Comparison of ENCODE assay signal across 8 mouse cellular contexts in genomic region chr6:144782866-144783265, GRCm38 (mm10). TPM values are rescaled to one million over a fixed set of nuclear protein-coding genes. Genes with fewer than 3 reads are reported as not detected.
DNase-seq lines count a peak whose midpoint lies in the region; ATAC-seq and TF ChIP-seq lines count a peak whose summit lies in the region.

No protein-coding gene starts in this region.

- peaks cover 8% of the 10 kb centered on the region for H3K4me1 ChIP-seq in heart, embryonic 10.5 days
- H3K4me1 ChIP-seq in forebrain, embryonic 12.5 days = peaks cover 21% of the 10 kb centered on the region
- peaks cover 13% of the 10 kb centered on the region; the same call in 1 of the 2 replicates for H3K4me1 ChIP-seq in limb, embryonic 14.5 days (ENCODE audit: control insufficient read depth, insufficient read depth, low read length)
- H3K4me1 ChIP-seq in neural tube, embryonic 15.5 days = peaks cover 28% of the 10 kb centered on the region

- intact Hi-C loops in heart, postnatal 10 days (cut with DNase I) = no loop called here

- peak overlapping the region; percentile 96 for H3K4me2 ChIP-seq in forebrain, embryonic 12.5 days
- H3K4me2 ChIP-seq in limb, embryonic 14.5 days (replicated peaks; ENCODE audit: low read depth, low read length, severe bottlenecking) = peak overlapping the region; percentile 96
- H3K4me2 ChIP-seq in neural tube, embryonic 15.5 days = peak overlapping the region; percentile 78

- 2% methylated on average over 12 of the region's 12 CpGs for WGBS in heart, embryonic 10.5 days
- WGBS in forebrain, embryonic 12.5 days = 5% methylated on average over 12 of the region's 12 CpGs
- WGBS in limb, embryonic 14.5 days = 11% methylated on average over 12 of the region's 12 CpGs
- WGBS in neural tube, embryonic 15.5 days = 9% methylated on average over 12 of the region's 12 CpGs

- peak overlapping the region; percentile 85 for H3K4me3 ChIP-seq in heart, embryonic 10.5 days
- H3K4me3 ChIP-seq in forebrain, embryonic 12.5 days (replicated peaks) = peak overlapping the region; percentile 63
- H3K4me3 ChIP-seq in limb, embryonic 14.5 days (replicated peaks; ENCODE audit: low read length) = peak overlapping the region; percentile 74
- peak overlapping the region; percentile 55 for H3K4me3 ChIP-seq in neural tube, embryonic 15.5 days (replicated peaks)

- H3K27me3 ChIP-seq in heart, embryonic 10.5 days (ENCODE audit: insufficient read depth, poor library complexity, severe bottlenecking) = peaks cover 64% of the 10 kb centered on the region
- peaks cover 10% of the 10 kb centered on the region for H3K27me3 ChIP-seq in forebrain, embryonic 12.5 days
- H3K27me3 ChIP-seq in limb, embryonic 14.5 days (ENCODE audit: control insufficient read depth, insufficient read depth, low read length) = peaks cover 8% of the 10 kb centered on the region; the same call in 1 of the 2 replicates
- no peaks in the 10 kb centered on the region for H3K27me3 ChIP-seq in neural tube, embryonic 15.5 days (replicated peaks)

- H3K9me3 ChIP-seq in heart, embryonic 10.5 days = no peaks in the 10 kb centered on the region
- H3K9me3 ChIP-seq in forebrain, embryonic 12.5 days = no peaks in the 10 kb centered on the region
- no peaks in the 10 kb centered on the region for H3K9me3 ChIP-seq in limb, embryonic 14.5 days (ENCODE audit: control insufficient read depth, low read length)
- no peaks in the 10 kb centered on the region for H3K9me3 ChIP-seq in neural tube, embryonic 15.5 days (replicated peaks)

- H3K9ac ChIP-seq in forebrain, embryonic 12.5 days = peak overlapping the region; percentile 81
- peak overlapping the region; percentile 69 for H3K9ac ChIP-seq in limb, embryonic 14.5 days (ENCODE audit: low read depth, low read length, severe bottlenecking)
- peak overlapping the region; percentile 70 for H3K9ac ChIP-seq in neural tube, embryonic 15.5 days (replicated peaks)

- peak overlapping the region; percentile 89 for H3K27ac ChIP-seq in heart, embryonic 10.5 days
- no peak overlapping the region for H3K27ac ChIP-seq in forebrain, embryonic 12.5 days
- H3K27ac ChIP-seq in limb, embryonic 14.5 days (replicated peaks; ENCODE audit: low read depth, low read length) = no peak overlapping the region
- peak overlapping the region; percentile 75; the same call in 1 of the 2 replicates for H3K27ac ChIP-seq in neural tube, embryonic 15.5 days (replicated peaks)

- H3K36me3 ChIP-seq in heart, embryonic 10.5 days = no peaks in the 10 kb centered on the region
- no peaks in the 10 kb centered on the region for H3K36me3 ChIP-seq in forebrain, embryonic 12.5 days (replicated peaks)
- no peaks in the 10 kb centered on the region for H3K36me3 ChIP-seq in limb, embryonic 14.5 days (ENCODE audit: control insufficient read depth, insufficient read depth, low read length)
- H3K36me3 ChIP-seq in neural tube, embryonic 15.5 days = no peaks in the 10 kb centered on the region

- no peak for TF ChIP-seq POLR2A in limb, embryonic 14.5 days (IDR thresholded peaks at IDR 0.05; ENCODE audit: borderline replicate concordance, extremely low read depth, insufficient read depth, insufficient read length)

- no peak for DNase-seq in heart, embryonic 10.5 days (ENCODE audit: low spot score)
- no peak for DNase-seq in heart, postnatal 10 days
- DNase-seq in ES-CJ7 (ENCODE audit: low read depth, low spot score) = peak; percentile 12
- no peak for DNase-seq in limb, embryonic 14.5 days (ENCODE audit: low spot score)
- DNase-seq in urinary bladder, postnatal 4 days (ENCODE audit: low spot score in 2 of 2) = no peak
- DNase-seq in cerebellum, adult 9-10 months = no peak

- 0 out of 2 replicates have a peak, but pooled peaks have one; percentile 27 for ATAC-seq in forebrain, embryonic 12.5 days (ENCODE audit: low FRiP score)
- no peak for ATAC-seq in limb, embryonic 14.5 days (ENCODE audit: low FRiP score, low read depth)
- peak; percentile 25; the same call in 1 of the 2 replicates for ATAC-seq in neural tube, embryonic 15.5 days (ENCODE audit: low FRiP score)

RNA-seq across cellular contexts. Expression of gene Sox5, which starts 1.1 kb away (rescaled TPM):
- 13.6 and 17.1 TPM in 2 replicates for polyA plus RNA-seq in heart, embryonic 10.5 days (2016; fragmentation: Nextera tagmentation; extraction: Ambion mirVana)
- total RNA-seq in heart, postnatal 10 days (2021) = 1 to 10 TPM; 3.4 to 5.5 TPM
- 89.0 and 102 TPM in 2 replicates for polyA plus RNA-seq in forebrain, embryonic 12.5 days (2016; fragmentation: Nextera tagmentation; extraction: Ambion mirVana)
- 20.6 and 26.0 TPM in 2 replicates for polyA plus RNA-seq in limb, embryonic 14.5 days (2012; rRNA removed)
- polyA plus RNA-seq in limb, embryonic 14.5 days (2014; fragmentation: Nextera tagmentation; extraction: Ambion mirVana) = 32.8 and 38.0 TPM in 2 replicates
- polyA plus RNA-seq in neural tube, embryonic 15.5 days (2015; fragmentation: Nextera tagmentation; extraction: Ambion mirVana) = 32.0 and 34.8 TPM in 2 replicates

Comparison
In these comparisons a context has a peak if more than half of its experiments do, and no peak if none do; other contexts are left out.
1. H3K27ac ChIP-seq: peak in heart, embryonic 10.5 days (single experiment) and neural tube, embryonic 15.5 days (single experiment); none in forebrain, embryonic 12.5 days (single experiment) and limb, embryonic 14.5 days (single experiment).
2. Peak in every context shown above with its lines, with median percentiles within 50 percentile points of each other: H3K4me3 ChIP-seq, H3K4me2 ChIP-seq and H3K9ac ChIP-seq.